Mouse (Mus musculus) cerebellum, adult 2 months (tissue): ENCODE measurements at regions not wholly inside any gene's neighbourhood (a gene's known extent, or its start where the extent isn't known, plus 50 kb on each side); places are given as distances from the start of the nearest gene placed in this dataset.

ENCODE experiments used
- DNase-seq, 2 experiments: peaks; one replicate each; pipeline ENCODE4 v3.0.0; 2021
- H3K27ac ChIP-seq: fragments of 200-500 bp; 2 replicates; pipeline ENCODE4 v1.5.1; 2012; ENCODE audit warnings: low read length, control low read depth, inconsistent platforms; ENCODE audit not compliant: insufficient read depth
- H3K27me3 ChIP-seq: fragments of 200-500 bp; 2 replicates; pipeline ENCODE4 v1.6.1; 2012; ENCODE audit warnings: inconsistent platforms, mild to moderate bottlenecking, low read length, moderate library complexity; ENCODE audit not compliant: control insufficient read depth, insufficient read depth
- H3K4me1 ChIP-seq: fragments of 200-500 bp; 2 replicates; pipeline ENCODE4 v1.6.1; 2011; ENCODE audit warnings: low read length; ENCODE audit not compliant: control insufficient read depth, insufficient read depth
- H3K4me3 ChIP-seq: fragments of 200-500 bp; replicated peaks from 2 replicates; pipeline ENCODE3; 2011; ENCODE audit warnings: mild to moderate bottlenecking, low read depth, low read length, control low read depth; ENCODE audit not compliant: insufficient read depth
- CTCF ChIP-seq: fragments of 200-500 bp; IDR thresholded peaks from 2 replicates; pipeline ENCODE4 v1.5.1; 2011; ENCODE audit warnings: low read depth, mild to moderate bottlenecking, control low read depth, low read length, moderate library complexity, borderline replicate concordance; ENCODE audit not compliant: insufficient read depth
- POLR2A ChIP-seq: fragments of 200-500 bp; IDR thresholded peaks from 2 replicates; pipeline ENCODE4 v1.6.1; 2011; ENCODE audit warnings: low read length, control low read depth, borderline replicate concordance; ENCODE audit not compliant: insufficient read depth
- WGBS: fragments of 180-500 bp; shearing (Covaris S2); methylation state at CpG from one replicate; pipeline ENCODE4 v1.1.7; 2018; 5-methylcytosine and 5-hydroxymethylcytosine counted together

GRCm38 (mm10) chr7:70848016-70848776 is 481.7 kb upstream of the Nr2f2 start:
- TF ChIP-seq POLR2A, result no peak
- no peak for TF ChIP-seq CTCF
- Histone ChIP-seq H3K27ac (no peak overlapping the region), H3K4me3 (no peak overlapping the region), H3K4me1 (no peaks in the 10 kb centered on the region), H3K27me3 (no peaks in the 10 kb centered on the region)
- DNase-seq, result no peak
- WGBS, result 73% methylated on average over 4 of the region's 4 CpGs

- TF ChIP-seq CTCF, result no peak
- no peak for TF ChIP-seq POLR2A
- no peak for DNase-seq
- no peaks in the 10 kb centered on the region for H3K27me3 ChIP-seq
- H3K4me3 ChIP-seq, result no peak overlapping the region
- no peaks in the 10 kb centered on the region for H3K4me1 ChIP-seq
- H3K27ac ChIP-seq, result no peak overlapping the region
- 59% methylated on average over 8 of the region's 8 CpGs for WGBS
Observed at GRCm38 (mm10) chr7:70847450-70847993, 481.0 kb upstream of the Nr2f2 start.

GRCm38 (mm10) chr7:70846076-70846475 is 479.5 kb upstream of the Nr2f2 start:
- TF ChIP-seq CTCF (no peak), POLR2A (no peak)
- no peaks in the 10 kb centered on the region for H3K4me1 ChIP-seq
- 37% methylated on average over 4 of the region's 4 CpGs for WGBS

GRCm38 (mm10) chr7:70840142-70840541 is 473.6 kb upstream of the Nr2f2 start:
- TF ChIP-seq POLR2A, result no peak
- TF ChIP-seq CTCF, result no peak
- H3K27me3 ChIP-seq, result no peaks in the 10 kb centered on the region
- no peak for DNase-seq
- H3K27ac ChIP-seq, result no peak overlapping the region
- H3K4me1 ChIP-seq, result no peaks in the 10 kb centered on the region
- 89% methylated on average over 1 of the region's 1 CpGs for WGBS
- no peak overlapping the region for H3K4me3 ChIP-seq

More at GRCm38 (mm10) chr7:70846076-70846475, 479.5 kb upstream of the Nr2f2 start:
- H3K27me3 ChIP-seq, result no peaks in the 10 kb centered on the region
- no peak overlapping the region for H3K4me3 ChIP-seq
- DNase-seq, result no peak
- no peak overlapping the region for H3K27ac ChIP-seq

GRCm38 (mm10) chr7:70839190-70839589 is 472.7 kb upstream of the Nr2f2 start:
- H3K4me3 ChIP-seq, result no peak overlapping the region
- H3K27ac ChIP-seq, result no peak overlapping the region
- H3K4me1 ChIP-seq, result no peaks in the 10 kb centered on the region
- H3K27me3 ChIP-seq, result no peaks in the 10 kb centered on the region
- 92% methylated on average over 2 of the region's 2 CpGs for WGBS
- TF ChIP-seq CTCF (no peak), POLR2A (no peak)
- no peak for DNase-seq

GRCm38 (mm10) chr7:70834787-70835461 is 468.4 kb upstream of the Nr2f2 start:
- no peak for DNase-seq
- WGBS, result 52% methylated on average over 4 of the region's 4 CpGs

GRCm38 (mm10) chr7:70828486-70829195 is 462.1 kb upstream of the Nr2f2 start:
- Histone ChIP-seq H3K27ac (no peak overlapping the region), H3K27me3 (no peaks in the 10 kb centered on the region), H3K4me3 (no peak overlapping the region), H3K4me1 (no peaks in the 10 kb centered on the region)
- no peak for TF ChIP-seq POLR2A
- no peak for TF ChIP-seq CTCF
- no peak for DNase-seq
- WGBS, result 52% methylated on average over 5 of the region's 5 CpGs

More at GRCm38 (mm10) chr7:70834787-70835461, 468.4 kb upstream of the Nr2f2 start:
- Histone ChIP-seq H3K4me3 (no peak overlapping the region), H3K27me3 (no peaks in the 10 kb centered on the region), H3K4me1 (no peaks in the 10 kb centered on the region), H3K27ac (no peak overlapping the region)
- no peak for TF ChIP-seq CTCF
- no peak for TF ChIP-seq POLR2A

GRCm38 (mm10) chr7:70826074-70826473 is 459.5 kb upstream of the Nr2f2 start:
- Histone ChIP-seq H3K27me3 (no peaks in the 10 kb centered on the region), H3K4me1 (no peaks in the 10 kb centered on the region), H3K27ac (no peak overlapping the region), H3K4me3 (no peak overlapping the region)
- 60% methylated on average over 3 of the region's 3 CpGs for WGBS
- no peak for DNase-seq
- TF ChIP-seq CTCF (no peak), POLR2A (no peak)
